Mouse (Mus musculus): Measurements from ENCODE around the gene Ttc25.
"Not testable (repeated sequence)": the region's sequence is repeated elsewhere in the genome, so short reads cannot be mapped to it uniquely, and the experiment has no call there.

Gene Ttc25

GRCm38 (mm10) chr11:100528375-100529165, 16.8 kb upstream of the Ttc25 start:
- DNase-seq (ENCODE audit: low spot score in 2 of 2): no peak

GRCm38 (mm10) chr11:100533871-100534270, 11.5 kb upstream of the Ttc25 start:
- DNase-seq (ENCODE audit: low spot score in 2 of 2): no peak

- DNase-seq (ENCODE audit: low spot score in 2 of 2): not testable (repeated sequence)
Observed at GRCm38 (mm10) chr11:100534411-100534810, 11.0 kb upstream of the Ttc25 start.

GRCm38 (mm10) chr11:100534821-100535220, 10.6 kb upstream of the Ttc25 start:
- not testable (repeated sequence) for DNase-seq (ENCODE audit: low spot score in 2 of 2)

- no peak for DNase-seq (ENCODE audit: low spot score in 2 of 2)
Observed at GRCm38 (mm10) chr11:100535996-100536395, 9.4 kb upstream of the Ttc25 start.

GRCm38 (mm10) chr11:100536466-100536865, 8.9 kb upstream of the Ttc25 start:
- no peak for DNase-seq (ENCODE audit: low spot score in 2 of 2)

- no peak for DNase-seq (ENCODE audit: low spot score in 2 of 2)
Observed at GRCm38 (mm10) chr11:100540966-100541365, 4.4 kb upstream of the Ttc25 start.

- no peak for DNase-seq (ENCODE audit: low spot score in 2 of 2)
Observed at GRCm38 (mm10) chr11:100541577-100541976, 3.8 kb upstream of the Ttc25 start.

- DNase-seq (ENCODE audit: low spot score in 2 of 2): no peak
Observed at GRCm38 (mm10) chr11:100545746-100546085, 309 bp downstream of the Ttc25 start.

- DNase-seq (ENCODE audit: low spot score in 2 of 2): no peak
Observed at GRCm38 (mm10) chr11:100546955-100547354, 1.5 kb downstream of the Ttc25 start.

GRCm38 (mm10) chr11:100548141-100548540, 2.7 kb downstream of the Ttc25 start:
- DNase-seq (ENCODE audit: low spot score in 2 of 2): no peak

- no peak for DNase-seq (ENCODE audit: low spot score in 2 of 2)
Observed at GRCm38 (mm10) chr11:100549466-100549865, 4.1 kb downstream of the Ttc25 start.

- DNase-seq (ENCODE audit: low spot score in 2 of 2): no peak
Observed at GRCm38 (mm10) chr11:100550101-100550500, 4.7 kb downstream of the Ttc25 start.

- DNase-seq (ENCODE audit: low spot score in 2 of 2): no peak
Observed at GRCm38 (mm10) chr11:100552842-100553241, 7.4 kb downstream of the Ttc25 start.

GRCm38 (mm10) chr11:100555583-100555982, 10.2 kb downstream of the Ttc25 start:
- DNase-seq (ENCODE audit: low spot score in 2 of 2): peak; percentile 49 to 59

GRCm38 (mm10) chr11:100557563-100557962, 12.2 kb downstream of the Ttc25 start:
- no peak for DNase-seq (ENCODE audit: low spot score in 2 of 2)

- DNase-seq (ENCODE audit: low spot score in 2 of 2): no peak
Observed at GRCm38 (mm10) chr11:100559476-100559875, 14.1 kb downstream of the Ttc25 start.

GRCm38 (mm10) chr11:100561748-100562147, 16.3 kb downstream of the Ttc25 start:
- DNase-seq (ENCODE audit: low spot score in 2 of 2): no peak

GRCm38 (mm10) chr11:100564297-100564696, 18.9 kb downstream of the Ttc25 start:
- no peak for DNase-seq (ENCODE audit: low spot score in 2 of 2)

- DNase-seq (ENCODE audit: low spot score in 2 of 2): no peak
Observed at GRCm38 (mm10) chr11:100564703-100565102, 19.3 kb downstream of the Ttc25 start.

GRCm38 (mm10) chr11:100567229-100567628, 21.8 kb downstream of the Ttc25 start:
- no peak for DNase-seq (ENCODE audit: low spot score in 2 of 2)

- no peak for DNase-seq (ENCODE audit: low spot score in 2 of 2)
Observed at GRCm38 (mm10) chr11:100567815-100568245, 22.4 kb downstream of the Ttc25 start.

GRCm38 (mm10) chr11:100568692-100569091, 23.3 kb downstream of the Ttc25 start:
- no peak for DNase-seq (ENCODE audit: low spot score in 2 of 2)

GRCm38 (mm10) chr11:100569789-100570188, 24.4 kb downstream of the Ttc25 start:
- DNase-seq (ENCODE audit: low spot score in 2 of 2): no peak
